Mouse (Mus musculus): Measurements from ENCODE around the gene Unc79. TPM values are rescaled to one million over a fixed set of nuclear protein-coding genes. Genes with fewer than 3 reads are reported as not detected.

Unc79 gene
- 0.33 and 0.36 TPM in 2 replicates for polyA plus RNA-seq (2016; fragmentation: Nextera tagmentation; extraction: Ambion mirVana)

DNA sequence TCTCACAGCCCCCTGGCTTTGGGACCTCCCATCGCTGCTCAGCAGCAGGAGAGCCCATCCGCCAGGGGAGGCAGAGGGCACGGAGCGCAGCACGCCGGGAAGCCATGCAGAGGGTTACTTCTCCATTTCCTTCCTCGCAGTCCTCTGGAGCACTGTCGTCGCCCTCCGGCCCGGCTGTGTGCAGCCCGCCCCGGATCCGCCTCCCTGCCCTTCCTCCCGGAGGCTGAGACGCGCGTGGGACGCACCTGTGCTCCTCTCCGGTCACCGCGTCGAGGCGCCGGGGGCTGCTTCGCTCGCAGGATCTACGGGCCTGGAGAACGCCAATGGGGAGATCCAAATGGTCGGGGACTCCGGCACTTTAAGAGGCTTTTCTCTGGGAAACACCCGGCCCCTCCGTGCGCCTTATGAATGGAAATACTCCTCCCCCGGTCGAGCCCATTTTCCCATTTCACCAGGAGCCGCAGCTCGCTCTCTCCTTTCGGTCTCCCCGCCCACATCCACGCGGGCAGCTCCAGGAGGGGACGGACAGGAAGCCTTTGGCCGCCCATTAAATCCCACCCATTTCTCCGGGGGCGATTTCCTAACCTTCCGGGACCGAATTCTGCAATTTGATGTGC, at the start of gene Unc79:
Gene Unc79 (plus strand): TSS at position 82 of the 617 bp plus-strand sequence.
- Histone ChIP-seq H3K27me3 (ENCODE audit: poor library complexity, severe bottlenecking) (peaks cover 31% of the 10 kb centered on the region), H3K27ac (peak within 1 kb of the TSS; percentile 81), H3K4me1 (peaks cover 15% of the 10 kb centered on the region), H3K4me3 (peak within 1 kb of the TSS; percentile 71), H3K36me3 (replicated peaks) (no peaks in the 10 kb centered on the region), H3K9me3 (no peaks in the 10 kb centered on the region)
- under 1% methylated on average over 48 of the region's 48 CpGs for WGBS
- DNase-seq (ENCODE audit: extremely low spot score, low spot score) = peak; percentile 54

DNA sequence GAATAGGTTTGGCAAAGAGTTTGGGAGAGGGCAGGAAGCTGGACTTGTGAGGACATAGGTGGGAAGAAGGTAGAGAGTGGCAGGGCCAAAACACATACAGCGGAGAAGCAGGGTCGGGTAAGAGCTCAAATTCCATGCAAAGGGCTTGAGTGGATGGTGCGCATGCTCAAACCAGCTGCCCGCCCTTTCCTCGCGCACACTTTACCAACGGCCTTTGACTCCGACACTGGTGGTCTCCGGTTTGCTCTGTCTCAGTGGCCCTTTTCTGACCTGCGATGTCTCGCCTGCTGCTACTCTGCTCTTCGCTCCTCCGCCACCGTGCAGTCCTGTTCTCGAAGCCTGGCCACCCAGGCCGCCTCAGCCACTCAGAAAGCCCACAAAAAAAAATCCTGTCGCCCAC, 49.6 kb upstream of the Unc79 start, which contains the start of gene Cox8c:
Gene Cox8c (plus strand): TSS at position 226 of the 400 bp plus-strand sequence.
- Histone ChIP-seq H3K36me3 (replicated peaks) (no peaks in the 10 kb centered on the region), H3K4me1 (no peaks in the 10 kb centered on the region), H3K27ac (no peak within 1 kb of the TSS), H3K9me3 (no peaks in the 10 kb centered on the region; the same call in 1 of the 2 replicates), H3K27me3 (ENCODE audit: poor library complexity, severe bottlenecking) (no peaks in the 10 kb centered on the region), H3K4me3 (no peak within 1 kb of the TSS)
- 94% methylated on average over 17 of the region's 17 CpGs for WGBS
- no peak for DNase-seq (ENCODE audit: extremely low spot score, low spot score)

- 0 out of 2 replicates have a peak, but pooled peaks cover 4% of the 10 kb centered on the region for H3K4me1 ChIP-seq
- no peaks in the 10 kb centered on the region for H3K36me3 ChIP-seq (replicated peaks)
- H3K27ac ChIP-seq = no peak overlapping the region
- no peaks in the 10 kb centered on the region for H3K9me3 ChIP-seq
- no peak overlapping the region for H3K4me3 ChIP-seq
- H3K27me3 ChIP-seq (ENCODE audit: poor library complexity, severe bottlenecking) = no peaks in the 10 kb centered on the region
- 45% methylated on average over 3 of the region's 3 CpGs for WGBS
- DNase-seq (ENCODE audit: extremely low spot score, low spot score) = no peak
Observed at GRCm38 (mm10) chr12:102908191-102908590, 40.5 kb upstream of the Unc79 start.

DNA sequence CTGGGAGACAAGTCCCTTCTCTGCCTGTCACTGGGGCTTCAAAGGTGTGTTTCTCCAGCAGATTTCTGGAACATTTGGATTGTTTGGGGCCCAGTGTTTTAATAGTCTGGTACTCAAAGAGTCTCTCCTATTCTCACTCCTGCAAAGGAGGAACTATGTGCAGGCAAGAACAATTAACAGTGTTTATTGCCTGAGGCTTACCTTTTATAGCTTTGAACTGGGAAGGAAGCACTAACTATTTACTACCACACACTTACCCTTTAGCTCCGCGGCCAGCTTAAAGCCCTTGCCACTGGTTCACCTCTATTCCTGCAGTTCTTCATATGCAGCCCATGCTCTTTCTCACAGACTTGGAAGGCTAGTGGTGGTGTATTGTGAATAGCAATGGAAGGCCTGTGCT, 32.6 kb upstream of the Unc79 start:
- 96% methylated on average over 2 of the region's 2 CpGs for WGBS
- Histone ChIP-seq H3K36me3 (replicated peaks) (no peaks in the 10 kb centered on the region), H3K27ac (no peak overlapping the region), H3K4me3 (no peak overlapping the region), H3K4me1 (no peaks in the 10 kb centered on the region), H3K27me3 (ENCODE audit: poor library complexity, severe bottlenecking) (no peaks in the 10 kb centered on the region), H3K9me3 (no peaks in the 10 kb centered on the region)
- DNase-seq (ENCODE audit: extremely low spot score, low spot score) = no peak

GRCm38 (mm10) chr12:102929764-102930163, 18.9 kb upstream of the Unc79 start:
- H3K4me3 ChIP-seq = no peak overlapping the region
- H3K27ac ChIP-seq = no peak overlapping the region
- 84% methylated on average over 4 of the region's 4 CpGs for WGBS
- H3K27me3 ChIP-seq (ENCODE audit: poor library complexity, severe bottlenecking) = no peaks in the 10 kb centered on the region
- H3K36me3 ChIP-seq (replicated peaks) = no peaks in the 10 kb centered on the region
- DNase-seq (ENCODE audit: extremely low spot score, low spot score) = no peak
- no peaks in the 10 kb centered on the region for H3K9me3 ChIP-seq
- H3K4me1 ChIP-seq = no peaks in the 10 kb centered on the region

DNA sequence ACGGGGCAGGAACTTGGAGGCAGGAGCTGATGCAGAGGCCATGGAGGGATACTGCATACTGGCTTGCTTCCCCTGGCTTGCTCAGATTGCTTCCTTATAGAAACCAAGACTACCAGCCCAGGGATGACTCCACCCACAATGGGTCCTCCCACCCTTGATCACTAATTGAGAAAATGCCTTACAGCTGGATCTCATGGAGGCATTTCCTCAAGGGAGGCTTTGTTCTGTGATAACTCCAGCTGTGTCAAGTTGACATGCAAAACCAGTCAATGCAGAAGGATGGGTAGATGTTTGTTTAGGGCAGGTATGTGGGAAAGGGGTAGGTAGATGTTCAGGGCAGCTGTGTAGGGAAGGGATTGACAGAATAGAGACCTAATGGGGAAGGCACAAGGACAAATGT, 18.3 kb upstream of the Unc79 start:
- Histone ChIP-seq H3K4me1 (no peaks in the 10 kb centered on the region), H3K9me3 (no peaks in the 10 kb centered on the region), H3K27ac (no peak overlapping the region), H3K4me3 (no peak overlapping the region), H3K27me3 (ENCODE audit: poor library complexity, severe bottlenecking) (no peaks in the 10 kb centered on the region), H3K36me3 (replicated peaks) (no peaks in the 10 kb centered on the region)
- DNase-seq (ENCODE audit: extremely low spot score, low spot score) = no peak
- 91% methylated on average over 1 of the region's 1 CpGs for WGBS

DNA sequence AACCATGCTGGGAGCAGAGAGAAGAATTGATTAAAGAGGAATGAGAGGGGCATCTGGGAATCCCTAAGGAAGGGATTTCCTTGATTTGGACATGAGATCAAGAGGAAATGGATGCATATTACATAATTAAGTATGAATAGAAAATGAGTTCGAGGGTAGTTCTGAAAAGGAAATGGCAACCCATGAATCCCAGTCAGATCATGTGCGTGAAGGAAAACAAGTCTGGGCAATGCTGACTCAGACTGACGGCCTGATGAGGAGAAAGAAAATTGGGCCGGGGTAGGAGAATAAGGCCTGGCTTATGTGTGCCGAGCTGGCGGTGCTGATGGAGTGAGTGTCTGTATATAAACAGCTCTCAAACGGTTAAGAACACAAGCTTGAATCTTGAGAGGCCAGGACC, 17.9 kb upstream of the Unc79 start:
- WGBS = 93% methylated on average over 7 of the region's 7 CpGs
- no peak for DNase-seq (ENCODE audit: extremely low spot score, low spot score)

GRCm38 (mm10) chr12:102935892-102936291, 12.8 kb upstream of the Unc79 start:
- Histone ChIP-seq H3K4me1 (no peaks in the 10 kb centered on the region), H3K9me3 (no peaks in the 10 kb centered on the region), H3K27me3 (ENCODE audit: poor library complexity, severe bottlenecking) (no peaks in the 10 kb centered on the region), H3K36me3 (replicated peaks) (no peaks in the 10 kb centered on the region), H3K4me3 (no peak overlapping the region), H3K27ac (no peak overlapping the region)
- DNase-seq (ENCODE audit: extremely low spot score, low spot score) = no peak
- WGBS = 68% methylated on average over 1 of the region's 1 CpGs

More for the DNA sequence above, 17.9 kb upstream of the Unc79 start:
- no peaks in the 10 kb centered on the region for H3K4me1 ChIP-seq
- H3K27ac ChIP-seq = no peak overlapping the region
- no peak overlapping the region for H3K4me3 ChIP-seq
- no peaks in the 10 kb centered on the region for H3K36me3 ChIP-seq (replicated peaks)
- no peaks in the 10 kb centered on the region for H3K9me3 ChIP-seq
- H3K27me3 ChIP-seq (ENCODE audit: poor library complexity, severe bottlenecking) = no peaks in the 10 kb centered on the region

- peaks cover 15% of the 10 kb centered on the region for H3K4me1 ChIP-seq
- no peaks in the 10 kb centered on the region for H3K36me3 ChIP-seq (replicated peaks)
- 88% methylated on average over 1 of the region's 1 CpGs for WGBS
- H3K9me3 ChIP-seq = no peaks in the 10 kb centered on the region
- DNase-seq (ENCODE audit: extremely low spot score, low spot score) = no peak
- H3K27me3 ChIP-seq (ENCODE audit: poor library complexity, severe bottlenecking) = peaks cover 31% of the 10 kb centered on the region
- no peak overlapping the region for H3K4me3 ChIP-seq
- H3K27ac ChIP-seq = no peak overlapping the region
Observed at GRCm38 (mm10) chr12:102945571-102945970, 3.1 kb upstream of the Unc79 start.

- WGBS = 30% methylated on average over 10 of the region's 10 CpGs
- H3K4me3 ChIP-seq = no peak overlapping the region
- DNase-seq (ENCODE audit: extremely low spot score, low spot score) = no peak
Observed at GRCm38 (mm10) chr12:102947826-102948225, 833 bp upstream of the Unc79 start.

DNA sequence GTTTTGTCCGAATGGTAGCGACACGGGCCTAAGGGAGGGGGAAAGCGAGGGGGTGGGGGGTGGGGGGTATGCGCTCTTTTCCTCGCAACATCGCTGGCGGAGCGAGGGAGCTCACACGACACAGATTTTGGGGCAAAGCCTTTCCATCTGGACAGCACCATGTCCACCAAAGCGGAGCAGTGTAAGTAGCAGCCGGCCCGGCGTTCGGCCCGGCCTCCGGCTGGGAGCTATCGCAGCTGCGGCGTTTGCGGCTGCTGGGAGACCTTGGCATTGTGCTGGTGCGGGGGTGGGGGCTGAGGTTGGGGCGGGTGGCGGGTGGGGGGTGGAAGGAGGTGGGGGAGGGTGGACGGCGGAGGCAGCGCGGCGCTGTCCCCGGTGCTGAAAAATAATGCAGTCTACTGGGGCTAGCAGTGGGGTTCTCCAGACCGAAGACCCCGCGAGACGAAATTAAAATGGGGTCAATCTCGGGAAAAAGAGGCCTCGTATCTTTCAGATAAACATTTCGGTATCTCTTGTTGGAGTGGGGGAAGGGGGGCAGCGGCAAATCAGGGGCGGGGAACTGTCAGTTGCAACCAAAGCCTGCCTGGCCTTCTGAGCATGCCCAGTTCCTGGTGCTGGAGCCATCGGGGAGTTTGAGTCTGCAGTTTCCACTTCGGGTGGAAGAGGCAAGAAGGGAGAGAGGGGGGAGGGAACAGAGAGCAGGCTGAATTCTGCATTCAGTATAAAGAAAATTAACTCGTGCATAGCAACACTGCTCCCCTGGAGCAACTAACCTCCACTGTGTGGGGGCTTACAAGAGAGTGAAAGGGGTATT, 943 bp downstream of the Unc79 start:
- under 1% methylated on average over 41 of the region's 42 CpGs for WGBS
- H3K4me3 ChIP-seq = peak overlapping the region; percentile 71
- H3K27me3 ChIP-seq (ENCODE audit: poor library complexity, severe bottlenecking) = peaks cover 31% of the 10 kb centered on the region
- H3K36me3 ChIP-seq (replicated peaks) = no peaks in the 10 kb centered on the region
- DNase-seq (ENCODE audit: extremely low spot score, low spot score) = peak; percentile 68
- H3K27ac ChIP-seq = peak overlapping the region; percentile 81
- peaks cover 15% of the 10 kb centered on the region for H3K4me1 ChIP-seq
- no peaks in the 10 kb centered on the region for H3K9me3 ChIP-seq

More at GRCm38 (mm10) chr12:102947826-102948225, 833 bp upstream of the Unc79 start:
- Histone ChIP-seq H3K36me3 (replicated peaks) (no peaks in the 10 kb centered on the region), H3K9me3 (no peaks in the 10 kb centered on the region), H3K27ac (no peak overlapping the region), H3K4me1 (peaks cover 15% of the 10 kb centered on the region), H3K27me3 (ENCODE audit: poor library complexity, severe bottlenecking) (peaks cover 31% of the 10 kb centered on the region)

DNA sequence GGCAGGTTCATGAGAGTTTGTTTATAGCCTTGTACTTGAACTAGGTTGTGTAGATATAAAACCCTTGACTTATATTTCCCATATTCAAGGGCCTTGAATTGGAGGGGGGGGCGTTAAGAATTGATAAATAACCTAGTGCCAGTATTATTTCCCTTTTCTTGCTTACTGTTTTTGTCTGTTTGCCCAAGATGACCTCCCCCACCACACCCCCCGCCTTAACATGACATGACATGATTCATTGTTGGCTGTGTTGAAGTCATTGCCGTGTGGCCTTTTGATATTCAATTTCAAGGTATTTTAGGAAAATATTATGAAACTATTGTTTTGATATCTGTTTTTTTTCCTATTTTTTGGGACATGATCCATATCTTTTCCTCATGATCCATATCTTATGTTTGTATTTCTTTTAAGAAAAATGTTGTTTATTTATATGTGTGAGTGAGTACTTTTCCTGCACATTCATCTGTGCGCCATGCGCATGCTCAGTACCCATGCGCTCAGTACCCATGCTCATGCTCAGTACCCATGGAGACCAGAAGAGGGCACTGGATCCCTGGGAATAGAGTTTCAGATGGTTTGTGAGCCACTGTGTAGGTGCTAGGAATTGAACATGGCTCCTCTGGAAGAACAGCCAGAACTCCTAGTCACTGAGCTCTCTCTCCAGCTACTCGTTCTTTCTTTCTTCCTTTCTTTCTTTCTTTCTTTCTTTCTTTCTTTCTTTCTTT, 11.6 kb downstream of the Unc79 start:
- Histone ChIP-seq H3K4me3 (no peak overlapping the region), H3K9me3 (no peaks in the 10 kb centered on the region), H3K27ac (no peak overlapping the region), H3K36me3 (replicated peaks) (no peaks in the 10 kb centered on the region), H3K27me3 (ENCODE audit: poor library complexity, severe bottlenecking) (peaks cover 6% of the 10 kb centered on the region; the same call in 1 of the 2 replicates), H3K4me1 (peaks cover 13% of the 10 kb centered on the region)
- WGBS = 93% methylated on average over 7 of the region's 7 CpGs
- DNase-seq (ENCODE audit: extremely low spot score, low spot score) = no peak

Data from forebrain, embryonic 10.5 days (tissue).